Mouse (Mus musculus) ovary, postnatal 36 days (tissue): ENCODE results near the gene Ap1m1.

Experiments
- DNase-seq: peaks from one replicate; pipeline ENCODE4 v3.0.0; 2022; ENCODE audit warnings: low spot score, mixed read lengths

Gene Ap1m1

DNA sequence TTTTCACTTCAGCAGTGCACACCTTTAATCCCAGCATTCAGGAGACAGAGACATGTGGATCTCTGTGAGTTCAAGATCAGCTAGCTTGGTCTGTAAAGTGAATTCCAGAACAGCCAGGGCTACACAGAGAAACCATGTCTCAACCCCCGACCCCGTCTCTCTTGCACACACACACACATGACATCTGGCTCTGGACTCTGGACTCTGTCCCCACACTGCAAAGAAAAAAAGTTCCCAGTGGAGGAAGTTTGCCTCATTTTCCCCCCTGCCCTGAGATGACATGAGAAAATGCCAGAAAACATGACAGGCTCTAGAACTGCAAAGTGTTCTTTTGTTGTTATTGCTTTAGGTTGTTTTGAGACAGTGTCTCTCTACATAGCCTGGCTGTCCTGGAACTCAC is 20.0 kb downstream of the Ap1m1 start:
- no peak for DNase-seq

DNA sequence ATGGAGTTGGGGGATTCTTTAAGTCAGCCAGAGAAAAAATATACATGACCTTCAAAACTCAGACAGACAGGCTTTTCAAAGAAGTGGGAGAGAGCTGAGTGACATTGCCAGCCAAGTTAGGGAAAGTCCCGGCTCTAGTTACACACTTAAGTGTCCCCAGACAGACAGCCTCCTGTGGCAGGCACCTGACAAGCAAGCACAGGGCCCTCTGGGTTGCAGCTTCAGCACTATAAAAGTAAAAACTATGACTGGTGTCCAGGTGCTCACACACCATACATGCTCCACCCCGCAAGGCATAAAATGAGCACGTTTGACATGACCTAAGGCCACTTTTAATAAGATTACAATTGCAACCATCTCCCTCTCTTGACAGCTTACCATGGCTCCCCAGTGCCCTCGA is 20.8 kb downstream of the Ap1m1 start:
- DNase-seq = no peak

DNA sequence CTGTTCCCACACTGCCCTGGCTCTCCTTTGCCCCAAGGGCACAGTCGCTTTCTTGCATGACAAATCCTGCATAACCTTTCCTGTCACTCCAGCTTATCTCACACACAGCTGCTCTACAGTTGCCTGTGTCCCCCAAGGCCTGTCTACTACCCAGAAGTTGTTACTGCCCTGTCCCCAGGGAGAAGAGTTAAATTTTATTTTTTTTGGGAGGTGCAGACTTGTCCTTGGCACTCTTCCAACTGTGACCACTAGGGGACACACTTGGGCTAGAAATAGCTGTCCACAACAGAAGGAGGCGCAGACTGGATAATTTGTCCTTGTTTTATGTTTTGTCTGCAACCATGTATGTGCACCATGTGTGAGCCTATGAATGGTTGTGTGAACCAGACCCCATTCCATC is 21.2 kb downstream of the Ap1m1 start:
- peak; percentile 47 for DNase-seq

DNA sequence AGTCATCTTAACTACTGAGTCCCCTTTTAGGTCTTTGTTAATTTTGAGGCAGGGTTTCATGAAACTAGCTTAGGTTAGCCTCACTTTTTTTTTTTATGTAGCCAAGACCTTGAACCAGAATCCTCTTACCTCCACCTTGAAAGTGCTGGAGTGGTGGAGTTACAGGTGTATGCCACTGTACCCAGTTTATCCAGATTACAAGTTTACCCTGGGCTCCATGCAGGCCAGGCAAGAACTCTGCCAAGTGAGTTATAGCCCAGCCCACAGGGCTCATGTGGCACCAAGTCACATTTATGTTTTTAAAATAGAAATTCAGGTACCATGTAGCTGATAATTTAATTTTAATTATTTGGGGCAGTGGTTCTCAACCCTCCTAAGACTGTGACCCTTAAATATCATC is 21.6 kb downstream of the Ap1m1 start:
- DNase-seq = no peak

DNA sequence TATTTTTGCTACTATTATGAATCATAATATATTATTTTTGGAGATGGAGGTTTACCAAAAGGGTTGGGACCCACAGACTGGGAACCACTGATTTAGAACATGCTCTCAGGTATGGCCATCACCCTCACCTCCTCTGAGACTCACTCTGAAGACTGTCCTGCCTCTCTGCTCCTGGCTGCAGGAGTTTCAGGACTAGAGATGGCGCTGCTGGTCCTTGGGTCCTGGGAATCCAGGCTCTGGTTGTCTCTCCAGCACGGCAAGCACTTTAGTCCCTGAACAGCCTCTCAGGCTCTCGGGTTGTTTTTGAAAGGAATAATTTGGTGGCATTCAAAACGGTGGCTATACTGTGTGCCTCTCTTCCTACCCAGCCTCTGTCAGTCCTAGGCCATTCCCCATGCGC is 22.1 kb downstream of the Ap1m1 start:
- DNase-seq = peak; percentile 36

DNA sequence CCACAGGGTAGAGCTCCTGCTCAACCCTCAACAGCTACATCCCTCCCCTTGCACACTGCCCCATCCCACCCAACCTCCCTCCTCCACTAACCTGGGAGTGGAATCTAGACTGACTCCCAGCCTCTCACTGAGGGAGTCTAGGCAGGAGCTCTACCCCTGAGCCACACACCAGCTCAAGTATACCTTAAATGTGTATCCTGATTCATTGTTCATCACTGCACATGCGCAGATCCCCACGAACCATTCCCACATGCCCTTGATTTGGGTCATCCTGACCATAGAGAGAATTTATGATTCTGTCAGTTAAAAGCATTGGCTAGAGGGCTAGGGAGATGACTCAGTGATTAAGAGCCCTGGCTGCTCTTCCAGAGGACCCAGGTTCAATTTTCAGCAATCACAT is 22.9 kb downstream of the Ap1m1 start:
- DNase-seq = peak; percentile 28

DNA sequence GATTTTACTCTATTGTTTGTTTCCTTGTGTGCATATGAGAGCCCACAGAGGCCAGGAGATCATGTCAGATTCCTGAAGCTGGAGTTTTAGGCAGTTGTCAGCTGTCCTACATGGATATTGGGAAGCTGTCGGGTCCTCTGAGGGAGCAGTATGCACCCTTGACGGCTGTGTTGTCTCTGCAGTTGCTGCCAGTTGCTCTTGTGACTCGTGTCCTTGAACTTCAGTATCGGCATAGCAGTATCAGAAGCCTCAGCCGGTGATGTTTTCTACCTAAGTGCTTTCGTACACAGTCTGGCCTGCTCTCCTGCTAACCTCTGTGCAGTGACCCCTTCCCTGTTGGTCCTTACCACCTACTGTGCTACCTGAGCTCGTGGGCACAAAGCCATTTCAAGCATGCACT is 23.6 kb downstream of the Ap1m1 start:
- DNase-seq = no peak

DNA sequence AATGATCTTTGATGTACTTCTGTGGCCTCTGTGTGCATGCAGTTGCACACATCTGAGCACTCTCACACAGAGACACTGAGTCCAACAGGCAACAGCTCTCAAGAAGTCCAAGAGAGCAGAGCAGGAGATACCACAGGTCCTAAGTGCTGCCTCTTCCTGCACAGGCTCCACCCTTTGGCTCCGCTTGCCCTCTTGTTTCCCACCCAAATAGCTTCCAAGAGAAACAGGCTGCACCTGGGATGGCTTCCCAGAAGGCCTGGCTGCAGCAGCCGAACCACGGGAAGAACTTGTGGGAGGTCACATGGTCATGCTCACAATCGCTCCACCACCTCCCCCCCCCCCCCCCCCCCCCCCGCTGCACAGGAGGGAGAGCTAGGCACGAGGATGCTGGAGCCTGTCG is 25.5 kb downstream of the Ap1m1 start:
- DNase-seq = no peak

DNA sequence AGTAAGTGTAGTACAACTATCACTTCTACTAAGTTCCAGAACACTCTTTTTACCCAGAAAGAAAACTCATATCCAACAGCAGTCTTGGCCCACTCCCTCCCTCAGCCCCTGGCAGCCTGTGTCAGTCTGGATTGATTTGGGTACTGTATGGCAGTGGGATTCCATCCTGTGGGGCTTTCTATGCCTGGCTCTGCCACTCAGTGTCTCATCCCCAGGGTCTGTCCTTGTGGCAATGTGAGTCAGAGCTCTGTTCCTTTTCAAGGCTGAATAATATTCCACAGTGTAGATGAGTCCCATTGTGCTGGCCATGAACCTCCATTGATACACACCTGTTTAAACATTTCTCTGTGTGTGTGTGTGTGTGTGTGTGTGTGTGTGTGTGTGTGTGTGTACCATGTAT is 26.9 kb downstream of the Ap1m1 start:
- no peak for DNase-seq

DNA sequence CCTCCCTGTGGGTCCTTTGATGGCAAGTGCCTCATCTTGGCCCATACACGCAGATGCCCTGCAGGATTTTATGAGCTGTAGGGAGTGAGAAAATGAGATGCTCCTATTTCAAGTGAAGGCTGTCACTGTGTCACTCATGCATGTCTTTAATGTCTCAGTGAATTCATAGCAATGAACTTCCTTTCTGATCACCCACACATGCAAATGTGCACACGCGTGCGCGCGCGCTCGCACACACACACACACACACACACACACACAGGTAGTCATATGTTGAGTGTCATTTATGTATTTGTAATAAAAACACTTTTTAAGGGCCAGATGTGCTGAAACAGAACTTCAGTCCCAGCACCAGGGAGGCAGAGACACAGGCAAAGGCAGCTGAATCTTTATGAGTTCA is 27.3 kb downstream of the Ap1m1 start:
- no peak for DNase-seq

DNA sequence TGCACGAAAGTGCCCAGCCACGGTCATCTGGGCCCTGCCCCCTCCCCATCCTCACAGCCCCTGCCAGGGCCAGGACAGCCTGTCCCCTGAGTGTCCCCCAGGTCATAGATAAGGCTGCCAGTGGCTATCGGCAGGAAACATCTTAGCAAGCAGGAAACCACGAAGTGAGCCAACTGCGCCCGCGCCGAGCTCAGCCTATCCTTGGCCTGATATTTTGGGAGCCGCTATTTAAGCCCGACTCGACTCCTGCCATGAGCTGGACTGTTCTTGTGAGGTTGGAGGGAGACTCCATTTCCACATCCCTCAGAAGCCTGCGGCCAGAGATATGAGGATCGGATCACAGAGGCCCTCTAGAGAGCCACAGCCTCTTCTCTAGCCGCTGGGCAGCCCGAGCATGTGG is 28.5 kb downstream of the Ap1m1 start:
- peak; percentile 28 for DNase-seq

DNA sequence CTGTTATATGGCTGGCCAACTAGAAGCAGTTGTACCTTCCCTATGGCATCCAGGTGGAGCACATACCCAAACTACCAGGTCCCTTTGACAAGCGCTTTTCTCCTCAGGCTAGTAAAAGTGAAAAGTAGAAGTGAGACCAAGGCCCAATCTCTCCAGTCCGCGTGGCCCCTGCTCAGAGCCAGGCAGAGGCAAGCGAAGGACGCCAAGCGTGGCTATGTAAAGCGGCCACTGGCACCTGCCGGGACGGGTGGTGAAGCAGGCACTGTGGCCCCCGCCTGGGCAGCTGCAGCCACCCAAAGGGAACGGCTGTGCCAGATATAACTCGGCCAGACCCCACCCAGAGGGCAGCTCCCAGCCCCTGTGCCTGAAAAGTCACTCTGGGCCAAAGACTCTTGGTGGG is 30.8 kb downstream of the Ap1m1 start:
- DNase-seq = no peak

DNA sequence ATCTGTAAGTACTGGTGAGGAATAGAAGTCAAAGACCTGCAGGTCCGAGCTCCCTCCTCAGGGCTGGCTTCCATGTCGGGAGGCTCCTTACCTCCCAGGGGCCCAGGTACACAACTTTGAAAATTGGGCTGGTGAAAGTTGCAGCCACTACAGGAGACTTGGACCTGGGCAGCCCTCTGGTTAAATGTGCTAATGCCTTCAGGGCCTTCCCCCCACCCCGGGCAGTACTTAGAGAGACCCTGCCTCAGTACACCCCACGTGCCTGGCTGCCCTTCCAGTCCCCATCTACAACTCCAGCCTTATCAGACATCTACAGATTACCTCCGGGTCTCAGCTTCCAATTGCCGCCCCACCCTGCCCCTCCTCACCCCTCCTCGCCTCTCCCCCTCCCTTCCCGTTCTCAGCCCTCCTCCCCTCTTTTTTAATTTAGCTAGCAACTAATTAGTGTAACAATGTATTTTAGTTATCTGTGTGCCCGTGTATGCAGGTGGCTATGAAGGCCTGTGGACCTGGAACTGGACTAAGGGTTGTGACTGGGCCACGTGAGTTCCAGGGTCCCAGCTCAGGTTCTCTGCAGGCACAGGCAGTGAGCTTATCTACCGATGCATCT is 31.3 kb downstream of the Ap1m1 start:
- DNase-seq = no peak

DNA sequence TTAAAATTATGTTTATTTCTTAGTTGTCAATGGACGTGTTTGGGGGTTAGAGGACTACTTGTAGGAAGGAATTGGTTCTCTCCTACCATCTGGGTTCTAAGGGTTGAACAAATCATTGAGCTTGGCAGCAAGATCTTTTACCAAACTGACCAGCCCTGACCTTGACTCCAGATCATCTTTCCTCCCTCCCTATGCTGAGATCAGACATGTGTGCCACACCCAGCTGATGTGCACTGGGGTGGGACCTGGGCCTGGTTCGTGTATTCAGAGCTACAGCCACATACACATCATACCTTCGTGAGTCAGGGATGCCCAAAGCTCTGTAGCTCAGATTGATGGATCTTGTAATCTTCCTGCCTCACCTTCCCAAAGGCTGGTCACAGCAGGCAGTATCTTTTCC is 31.9 kb downstream of the Ap1m1 start:
- DNase-seq = no peak

DNA sequence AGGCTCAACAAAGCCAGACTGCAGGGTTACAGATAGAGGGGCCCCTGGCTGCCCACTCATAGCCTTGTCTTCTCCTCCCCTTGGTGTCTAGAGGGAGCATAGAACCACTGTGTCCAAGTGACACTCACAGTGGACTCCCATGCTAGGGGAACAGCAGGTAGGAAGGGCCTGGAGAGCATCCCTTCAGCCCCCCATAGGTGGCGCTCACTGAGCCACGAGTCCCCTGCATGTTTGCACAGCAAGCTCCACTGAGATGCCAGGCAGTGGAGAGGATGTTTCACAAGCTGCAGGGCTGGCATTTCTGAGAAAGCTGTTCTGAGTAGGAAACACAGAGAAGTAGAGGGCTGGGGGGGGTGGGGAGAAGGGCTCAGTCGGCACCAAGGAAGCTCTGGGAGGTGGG is 32.5 kb downstream of the Ap1m1 start:
- peak; percentile 73 for DNase-seq

DNA sequence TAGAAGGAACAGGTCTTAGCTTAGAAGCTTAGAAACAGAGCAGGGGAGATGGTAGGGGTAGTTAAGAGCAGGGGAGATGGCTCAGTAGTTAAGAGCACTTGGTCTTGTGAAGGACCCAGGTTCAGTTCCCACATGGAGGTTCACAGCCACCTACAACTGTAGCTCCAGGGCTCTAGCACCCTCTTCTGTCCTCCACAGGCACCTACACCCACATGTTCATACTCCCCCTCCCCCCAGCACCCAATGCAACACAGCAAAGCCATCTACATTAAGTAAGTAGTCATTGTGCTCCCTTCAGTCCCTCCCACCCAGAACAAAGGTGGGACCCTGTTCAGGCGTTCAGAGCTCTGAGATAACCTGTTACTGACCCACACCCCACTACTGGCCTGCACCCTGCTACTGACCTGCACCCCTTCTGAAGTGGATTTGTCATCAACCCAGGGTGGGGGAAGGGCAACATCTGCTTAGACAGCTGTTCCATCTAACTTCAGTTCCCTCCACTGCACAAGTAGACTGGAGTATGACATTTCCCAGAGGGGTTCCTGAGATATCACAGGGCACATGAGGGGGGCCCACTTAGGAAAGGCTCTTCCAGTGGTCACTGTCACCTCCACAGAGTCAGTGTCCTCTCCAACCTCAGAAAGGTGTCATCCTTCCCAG is 33.4 kb downstream of the Ap1m1 start:
- DNase-seq = no peak

DNA sequence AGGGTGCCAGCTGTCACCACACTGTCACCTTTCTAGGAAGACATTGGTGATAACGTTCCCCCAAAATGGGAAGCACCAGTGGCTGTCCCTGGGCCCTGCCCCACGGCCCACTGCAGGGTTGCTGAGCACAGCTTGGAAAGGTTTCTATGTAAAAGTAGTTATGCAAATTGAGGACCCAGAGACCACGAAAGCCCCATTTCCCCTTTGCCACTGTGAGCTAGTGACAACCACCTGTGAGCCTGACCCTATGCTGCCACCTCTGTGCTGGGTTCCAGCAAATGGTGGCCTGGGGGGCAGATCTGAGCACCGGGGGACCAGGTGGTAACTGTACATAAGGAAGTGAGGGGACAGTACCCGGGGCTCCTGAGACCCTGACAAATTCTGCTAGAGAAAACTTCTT is 34.0 kb downstream of the Ap1m1 start:
- DNase-seq = no peak

DNA sequence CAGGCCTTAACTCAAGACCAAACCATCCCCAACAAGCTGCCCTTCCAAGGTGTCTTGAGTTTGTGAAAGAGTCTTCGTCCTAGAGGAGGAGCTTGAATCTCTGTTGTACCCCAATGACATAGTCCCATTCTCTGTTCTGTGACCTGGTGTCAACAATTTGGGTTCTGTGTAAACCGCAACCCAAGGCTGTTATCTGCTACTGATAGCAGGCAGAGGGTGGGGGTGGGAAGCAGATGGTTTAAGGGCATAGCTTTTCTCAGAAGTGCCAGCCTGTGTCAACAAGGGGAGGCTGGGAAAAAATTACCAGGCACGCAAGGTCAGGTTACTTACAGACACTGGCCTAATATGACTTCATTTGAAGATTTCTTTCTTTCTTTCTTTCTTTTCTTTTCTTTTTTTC is 37.4 kb downstream of the Ap1m1 start:
- no peak for DNase-seq

DNA sequence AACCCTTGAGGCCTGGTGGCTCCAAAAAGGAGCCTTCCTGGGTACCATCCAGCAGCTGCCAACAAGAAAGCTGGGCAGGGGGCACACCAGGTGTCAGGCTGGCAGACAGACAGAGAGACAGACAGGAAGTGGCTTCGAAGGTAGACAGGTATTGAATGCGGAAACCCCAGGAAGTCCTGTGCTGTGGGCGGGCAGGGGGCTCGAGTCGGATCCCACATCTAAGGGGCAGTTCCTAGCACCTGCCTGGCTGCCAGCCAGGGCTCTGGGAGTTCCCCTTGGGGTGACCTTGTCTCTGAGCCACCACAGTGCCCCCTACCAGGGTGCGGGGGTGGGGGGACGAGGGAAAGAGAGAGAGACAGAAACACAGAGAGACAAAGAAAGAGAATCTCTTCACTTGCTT is 39.3 kb downstream of the Ap1m1 start:
- no peak for DNase-seq

DNA sequence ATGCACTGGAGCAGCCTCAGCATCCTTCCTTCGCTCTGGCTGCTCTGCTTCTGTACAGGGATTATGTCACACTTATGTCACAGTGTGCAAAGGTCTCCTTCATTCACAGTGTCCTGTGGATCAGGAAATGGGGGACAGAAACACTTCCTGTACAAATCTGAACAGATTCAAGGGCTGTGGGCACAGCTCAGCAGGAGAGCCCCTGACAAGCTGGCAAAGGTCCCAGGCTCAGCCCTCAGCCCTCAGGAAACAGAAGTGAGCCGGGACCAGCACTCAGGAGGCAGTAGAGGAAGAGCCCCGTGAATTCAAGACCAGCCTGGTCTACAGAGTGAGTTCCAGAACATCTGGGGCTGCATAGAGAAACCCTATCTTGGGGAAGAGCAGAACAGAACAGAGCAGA is 41.8 kb downstream of the Ap1m1 start:
- no peak for DNase-seq

DNA sequence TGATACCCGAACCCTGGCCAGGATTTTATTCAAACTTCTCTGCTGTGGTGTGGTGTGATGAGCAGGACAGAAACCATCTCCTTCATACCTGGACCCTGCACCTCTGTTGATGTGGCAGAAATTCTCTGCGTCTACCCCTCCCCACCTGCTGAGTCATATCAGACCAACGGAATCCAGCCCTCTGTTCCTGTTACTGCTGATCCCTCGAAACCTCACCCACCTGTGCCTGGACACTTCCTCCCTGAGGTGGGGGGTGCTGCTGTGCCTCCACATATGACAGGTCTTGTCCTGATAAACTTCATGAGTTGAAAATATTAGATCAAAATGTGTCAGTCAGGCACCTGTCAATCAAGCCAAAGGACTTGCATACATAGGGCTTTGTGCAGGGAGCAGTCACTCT is 45.5 kb downstream of the Ap1m1 start:
- DNase-seq = no peak

DNA sequence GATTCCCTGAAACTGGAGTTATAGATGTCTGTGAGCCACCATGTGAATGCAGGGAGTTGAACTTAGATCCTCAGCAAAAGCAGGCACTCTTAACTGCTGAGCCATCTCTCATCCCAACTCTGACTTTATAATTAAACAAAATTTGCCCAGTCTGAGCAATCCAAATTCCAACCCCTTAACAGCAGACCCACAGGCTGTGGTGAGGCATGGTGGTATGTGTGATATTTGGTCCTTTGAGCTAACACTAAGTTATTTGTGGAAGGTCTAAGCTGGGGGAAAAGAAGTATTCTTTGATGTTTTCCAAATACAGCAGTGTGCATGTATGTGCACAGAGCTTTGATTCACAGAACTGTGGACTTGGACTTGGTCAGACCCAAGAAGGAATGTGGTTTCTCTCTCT is 49.2 kb downstream of the Ap1m1 start:
- no peak for DNase-seq

DNA sequence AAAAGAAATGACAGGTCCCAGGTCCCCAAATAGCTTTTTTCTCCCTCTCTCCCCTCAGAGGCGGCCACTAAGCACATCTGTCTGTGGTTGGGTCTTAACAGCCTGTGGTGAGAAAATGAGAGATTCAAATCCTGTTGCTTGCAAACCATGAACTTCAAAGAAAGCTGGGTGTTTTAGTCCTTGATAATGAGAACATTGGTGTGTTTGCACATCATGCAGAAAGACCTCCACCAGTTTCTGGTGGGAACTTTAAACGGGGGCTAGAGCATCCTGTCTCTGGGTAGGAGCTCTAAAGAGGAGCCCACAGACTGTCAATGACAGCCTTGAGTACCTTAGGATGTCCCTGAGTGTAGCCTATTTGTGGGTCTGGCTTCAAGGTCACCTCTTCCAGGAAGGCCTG is 51.3 kb downstream of the Ap1m1 start:
- no peak for DNase-seq

DNA sequence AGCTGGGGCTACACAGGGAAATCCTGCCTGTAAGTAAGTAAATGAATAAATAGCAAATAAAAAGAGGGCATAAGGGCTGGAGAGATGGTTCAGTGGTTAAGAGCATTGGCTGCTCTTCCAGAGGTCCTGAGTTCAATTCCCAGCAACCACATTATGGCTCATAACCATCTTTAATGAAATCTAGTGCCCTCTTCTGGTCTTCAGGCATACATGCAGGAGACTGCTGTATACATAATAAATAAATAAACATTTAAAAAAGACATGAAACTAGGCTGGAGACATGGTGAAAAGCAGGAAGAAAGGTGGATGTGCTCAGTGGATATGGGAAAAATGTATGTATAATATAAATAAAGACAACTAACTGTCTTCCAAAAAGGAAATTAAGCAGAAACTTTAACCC is 53.5 kb downstream of the Ap1m1 start:
- no peak for DNase-seq
